Mouse (Mus musculus): ENCODE data around the gene Vps8. TPM values are rescaled to one million over a fixed set of nuclear protein-coding genes. Genes with fewer than 3 reads are reported as not detected.

Vps8 gene
- polyA plus RNA-seq, 2 experiments: 3.0 to 5.1 TPM

DNA sequence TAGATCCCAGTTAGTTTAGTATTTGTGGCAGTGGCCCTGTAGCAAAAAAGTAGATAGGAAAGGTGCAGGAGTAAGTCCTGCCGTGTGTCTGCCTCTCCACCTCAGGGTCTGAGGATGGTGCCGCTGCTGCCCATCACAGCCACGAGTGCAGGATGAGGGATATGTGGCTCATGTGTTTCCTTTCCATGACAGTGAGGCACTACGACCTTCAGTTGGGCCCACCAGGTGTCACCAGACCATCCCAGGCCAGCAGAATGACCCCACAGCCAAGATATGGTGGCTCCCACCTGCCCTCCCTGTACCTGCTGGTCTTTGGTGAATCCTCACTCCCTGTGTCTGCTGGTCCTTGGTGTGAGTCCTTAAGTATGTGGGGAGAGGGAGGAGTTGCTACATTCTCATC lies 228.2 kb downstream of the Vps8 start:
- Histone ChIP-seq H3K27ac (no peak overlapping the region), H3K4me2 (ENCODE audit: low read depth) (no peak overlapping the region), H3K27me3 (ENCODE audit: control insufficient read depth, insufficient read depth, low read length) (no peaks in the 10 kb centered on the region), H3K4me3 (ENCODE audit: insufficient read depth in 1 of 2, low read depth in 2 of 2, low read length in 2 of 2) (no peak overlapping the region), H3K9ac (replicated peaks) (no peak overlapping the region), H3K9me3 (ENCODE audit: control insufficient read depth, low read length) (no peaks in the 10 kb centered on the region), H3K36me3 (replicated peaks; ENCODE audit: control insufficient read depth, insufficient read depth, low read depth) (no peaks in the 10 kb centered on the region), H3K4me1 (replicated peaks; ENCODE audit: control insufficient read depth in 2 of 2, insufficient read depth in 2 of 2, low read length in 1 of 2) (peaks cover 0 to 2% of the 10 kb centered on the region in 2 experiments; a peak in 1 of 4 replicates)
- TF ChIP-seq EP300 (IDR thresholded peaks at IDR 0.05; ENCODE audit: low read depth) (no peak), CTCF (IDR thresholded peaks at IDR 0.05; ENCODE audit: low read depth) (no peak)
- WGBS (ENCODE audit: insufficient replicate concordance): 59% methylated on average over 4 of the region's 4 CpGs
- ATAC-seq (ENCODE audit: insufficient read depth) (no peak), DNase-seq (ENCODE audit: low read depth in 3 of 3, low spot score in 3 of 3) (no peak)

DNA sequence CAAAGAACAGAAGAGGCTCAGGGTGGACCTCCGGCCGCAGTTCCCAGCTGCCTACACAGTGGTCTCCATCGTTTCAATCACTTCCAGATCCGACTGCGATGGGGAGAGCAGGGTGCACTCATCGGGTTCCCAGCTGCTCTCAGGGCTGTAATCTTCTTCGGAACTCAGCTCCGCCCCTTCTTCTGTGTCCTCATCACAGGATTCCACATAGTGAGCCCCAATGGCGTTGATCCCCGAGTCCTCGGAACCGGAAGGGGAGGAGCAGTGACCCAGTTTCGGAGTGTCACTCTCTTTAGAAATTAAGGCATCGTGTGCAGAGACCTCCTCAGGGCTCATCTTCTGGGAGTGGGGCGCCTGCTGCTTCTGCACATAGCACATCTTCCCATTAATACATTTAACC lies 230.2 kb downstream of the Vps8 start:
- DNase-seq (ENCODE audit: low read depth in 3 of 3, low spot score in 3 of 3): no peak
- Histone ChIP-seq H3K4me3 (ENCODE audit: insufficient read depth in 1 of 2, low read depth in 2 of 2, low read length in 2 of 2) (no peak overlapping the region), H3K27ac (no peak overlapping the region), H3K9me3 (ENCODE audit: control insufficient read depth, low read length) (no peaks in the 10 kb centered on the region), H3K4me2 (ENCODE audit: low read depth) (no peak overlapping the region), H3K36me3 (replicated peaks; ENCODE audit: control insufficient read depth, insufficient read depth, low read depth) (no peaks in the 10 kb centered on the region), H3K4me1 (replicated peaks; ENCODE audit: control insufficient read depth in 2 of 2, insufficient read depth in 2 of 2, low read length in 1 of 2) (peaks cover 0 to 2% of the 10 kb centered on the region in 2 experiments; a peak in 1 of 4 replicates), H3K27me3 (ENCODE audit: control insufficient read depth, insufficient read depth, low read length) (no peaks in the 10 kb centered on the region), H3K9ac (replicated peaks) (no peak overlapping the region)
- ATAC-seq (ENCODE audit: insufficient read depth): no peak
- TF ChIP-seq CTCF (IDR thresholded peaks at IDR 0.05; ENCODE audit: low read depth) (no peak), EP300 (IDR thresholded peaks at IDR 0.05; ENCODE audit: low read depth) (no peak)
- WGBS (ENCODE audit: insufficient replicate concordance): 73% methylated on average over 15 of the region's 15 CpGs

GRCm38 (mm10) chr16:21654384-21654783 lies 231.5 kb downstream of the Vps8 start:
- H3K4me1 ChIP-seq (replicated peaks; ENCODE audit: control insufficient read depth in 2 of 2, insufficient read depth in 2 of 2, low read length in 1 of 2): no peaks in the 10 kb centered on the region
- H3K4me2 ChIP-seq (ENCODE audit: low read depth): no peak overlapping the region
- H3K9ac ChIP-seq (replicated peaks): no peak overlapping the region
- DNase-seq (ENCODE audit: low read depth in 3 of 3, low spot score in 3 of 3) (no peak), ATAC-seq (ENCODE audit: insufficient read depth) (no peak)
- no peaks in the 10 kb centered on the region for H3K27me3 ChIP-seq (ENCODE audit: control insufficient read depth, insufficient read depth, low read length)
- no peaks in the 10 kb centered on the region for H3K9me3 ChIP-seq (ENCODE audit: control insufficient read depth, low read length)
- 74% methylated on average over 5 of the region's 5 CpGs for WGBS (ENCODE audit: insufficient replicate concordance)
- no peak overlapping the region for H3K4me3 ChIP-seq (ENCODE audit: insufficient read depth in 1 of 2, low read depth in 2 of 2, low read length in 2 of 2)
- H3K27ac ChIP-seq: no peak overlapping the region
- H3K36me3 ChIP-seq (replicated peaks; ENCODE audit: control insufficient read depth, insufficient read depth, low read depth): no peaks in the 10 kb centered on the region
- TF ChIP-seq CTCF (IDR thresholded peaks at IDR 0.05; ENCODE audit: low read depth): no peak
- no peak for TF ChIP-seq EP300 (IDR thresholded peaks at IDR 0.05; ENCODE audit: low read depth)

GRCm38 (mm10) chr16:21655291-21655690 lies 232.4 kb downstream of the Vps8 start:
- DNase-seq (ENCODE audit: low read depth in 3 of 3, low spot score in 3 of 3): no peak
- Histone ChIP-seq H3K9ac (replicated peaks) (no peak overlapping the region), H3K4me3 (ENCODE audit: insufficient read depth in 1 of 2, low read depth in 2 of 2, low read length in 2 of 2) (no peak overlapping the region), H3K4me1 (replicated peaks; ENCODE audit: control insufficient read depth in 2 of 2, insufficient read depth in 2 of 2, low read length in 1 of 2) (no peaks in the 10 kb centered on the region), H3K4me2 (ENCODE audit: low read depth) (no peak overlapping the region), H3K9me3 (ENCODE audit: control insufficient read depth, low read length) (no peaks in the 10 kb centered on the region), H3K27me3 (ENCODE audit: control insufficient read depth, insufficient read depth, low read length) (no peaks in the 10 kb centered on the region), H3K27ac (no peak overlapping the region), H3K36me3 (replicated peaks; ENCODE audit: control insufficient read depth, insufficient read depth, low read depth) (no peaks in the 10 kb centered on the region)
- no peak for TF ChIP-seq EP300 (IDR thresholded peaks at IDR 0.05; ENCODE audit: low read depth)
- no peak for TF ChIP-seq CTCF (IDR thresholded peaks at IDR 0.05; ENCODE audit: low read depth)
- whole genome bisulfite sequencing (ENCODE audit: insufficient replicate concordance): 28% methylated on average over 6 of the region's 6 CpGs
- no peak for ATAC-seq (ENCODE audit: insufficient read depth)

GRCm38 (mm10) chr16:21655961-21656360 lies 233.0 kb downstream of the Vps8 start:
- no peak overlapping the region for H3K9ac ChIP-seq (replicated peaks)
- 77% methylated on average over 9 of the region's 9 CpGs for WGBS (ENCODE audit: insufficient replicate concordance)
- no peaks in the 10 kb centered on the region for H3K27me3 ChIP-seq (ENCODE audit: control insufficient read depth, insufficient read depth, low read length)
- no peak overlapping the region for H3K4me3 ChIP-seq (ENCODE audit: insufficient read depth in 1 of 2, low read depth in 2 of 2, low read length in 2 of 2)
- no peak overlapping the region for H3K4me2 ChIP-seq (ENCODE audit: low read depth)
- H3K9me3 ChIP-seq (ENCODE audit: control insufficient read depth, low read length): no peaks in the 10 kb centered on the region
- no peak for DNase-seq (ENCODE audit: low read depth in 3 of 3, low spot score in 3 of 3)
- no peak overlapping the region for H3K27ac ChIP-seq
- H3K4me1 ChIP-seq (replicated peaks; ENCODE audit: control insufficient read depth in 2 of 2, insufficient read depth in 2 of 2, low read length in 1 of 2): no peaks in the 10 kb centered on the region
- ATAC-seq (ENCODE audit: insufficient read depth): no peak
- no peaks in the 10 kb centered on the region for H3K36me3 ChIP-seq (replicated peaks; ENCODE audit: control insufficient read depth, insufficient read depth, low read depth)
- no peak for TF ChIP-seq EP300 (IDR thresholded peaks at IDR 0.05; ENCODE audit: low read depth)
